21 mouse cellular contexts compared by ENCODE assay signal in genomic region chr14:118807653-118808052, GRCm38 (mm10). TPM values are rescaled to one million over a fixed set of nuclear protein-coding genes. Genes with fewer than 3 reads are reported as not detected.
DNase-seq lines count a peak whose midpoint lies in the region; ATAC-seq and TF ChIP-seq lines count a peak whose summit lies in the region.
"Had no signal": no experiment of that assay in that cellular context is flagged by ENCODE, and none has a peak within 500 bp of the region (broad histone marks: within the 10 kb centered on the region; RNA-seq: fewer than 3 reads in every experiment).

No protein-coding gene starts in this region.

- no peaks in the 10 kb centered on the region for H3K36me3 ChIP-seq in heart, embryonic 10.5 days
- no peaks in the 10 kb centered on the region for H3K36me3 ChIP-seq in lung, embryonic 14.5 days (ENCODE audit: insufficient read depth)
- no peaks in the 10 kb centered on the region for H3K36me3 ChIP-seq in kidney, embryonic 15.5 days
- no peaks in the 10 kb centered on the region for H3K36me3 ChIP-seq in liver, embryonic 15.5 days (replicated peaks)
- H3K36me3 ChIP-seq in midbrain, embryonic 10.5 days, result no peaks in the 10 kb centered on the region
- H3K36me3 ChIP-seq: hindbrain, embryonic 15.5 days; limb, embryonic 15.5 days; midbrain, embryonic 12.5 days had no signal

- WGBS in heart, embryonic 10.5 days, result 82% methylated on average over 5 of the region's 5 CpGs
- WGBS in lung, embryonic 14.5 days, result 68% methylated on average over 5 of the region's 5 CpGs
- 64% methylated on average over 5 of the region's 5 CpGs for WGBS in kidney, embryonic 15.5 days
- 81% methylated on average over 5 of the region's 5 CpGs for WGBS in liver, embryonic 15.5 days (ENCODE audit: insufficient replicate concordance)
- WGBS in midbrain, embryonic 10.5 days, result 89% methylated on average over 5 of the region's 5 CpGs

- H3K4me2 ChIP-seq in lung, embryonic 14.5 days, result no peak overlapping the region
- H3K4me2 ChIP-seq in kidney, embryonic 15.5 days, result no peak overlapping the region
- H3K4me2 ChIP-seq in liver, embryonic 15.5 days, result peak overlapping the region; percentile 36
- H3K4me2 ChIP-seq: hindbrain, embryonic 15.5 days; limb, embryonic 15.5 days; midbrain, embryonic 12.5 days had no signal

- DNase-seq in heart, adult 8-10 months (ENCODE audit: low spot score), result peak; percentile 21
- no peak for DNase-seq in heart, embryonic 10.5 days (ENCODE audit: low spot score)
- DNase-seq in lung, embryonic 14.5 days, result peak; percentile 12
- no peak for DNase-seq in lung, postnatal 14 days
- DNase-seq in yolk sac, embryonic 10.5 days (ENCODE audit: low spot score), result no peak
- DNase-seq in midbrain, embryonic 10.5 days (ENCODE audit: low spot score), result no peak
- DNase-seq: adrenal gland, postnatal 14 days; B cell, adult 2 months; cerebellum, adult 11-12 months; cerebellum, postnatal 36 days; gastrocnemius, postnatal 14 days; layer of hippocampus, adult 9-11 months; lung, postnatal 4 days; right cerebral cortex, postnatal 14 days had no signal

- 0 out of 2 replicates have a peak, but pooled peaks cover 9% of the 10 kb centered on the region for H3K4me1 ChIP-seq in heart, embryonic 10.5 days
- H3K4me1 ChIP-seq in lung, embryonic 14.5 days (ENCODE audit: insufficient read depth), result no peaks in the 10 kb centered on the region
- peaks cover 3% of the 10 kb centered on the region; the same call in 1 of the 2 replicates for H3K4me1 ChIP-seq in kidney, embryonic 15.5 days
- H3K4me1 ChIP-seq in liver, embryonic 15.5 days (replicated peaks), result peaks cover 58% of the 10 kb centered on the region
- peaks cover 5% of the 10 kb centered on the region for H3K4me1 ChIP-seq in midbrain, embryonic 10.5 days
- H3K4me1 ChIP-seq: limb, embryonic 15.5 days had no signal

- H3K27ac ChIP-seq in heart, embryonic 10.5 days, result no peak overlapping the region
- no peak overlapping the region for H3K27ac ChIP-seq in lung, embryonic 14.5 days (ENCODE audit: low read depth)
- no peak overlapping the region for H3K27ac ChIP-seq in kidney, embryonic 15.5 days
- H3K27ac ChIP-seq in liver, embryonic 15.5 days (replicated peaks), result peak overlapping the region; percentile 64
- H3K27ac ChIP-seq in midbrain, embryonic 10.5 days (replicated peaks), result no peak overlapping the region
- H3K27ac ChIP-seq: hindbrain, embryonic 15.5 days; limb, embryonic 15.5 days; midbrain, embryonic 12.5 days had no signal

- no peak for ATAC-seq in lung, embryonic 14.5 days (ENCODE audit: insufficient read depth)
- peak; percentile 75 for ATAC-seq in kidney, embryonic 15.5 days (replicated peaks; ENCODE audit: low FRiP score)
- no peak for ATAC-seq in liver, embryonic 15.5 days (ENCODE audit: insufficient read depth)
- ATAC-seq: forebrain, embryonic 16.5 days; intestine, embryonic 16.5 days had no signal

- TF ChIP-seq CTCF in lung, embryonic 14.5 days (IDR thresholded peaks at IDR 0.05; ENCODE audit: low read depth), result no peak

- H3K9me3 ChIP-seq in heart, embryonic 10.5 days, result no peaks in the 10 kb centered on the region
- no peaks in the 10 kb centered on the region for H3K9me3 ChIP-seq in lung, embryonic 14.5 days (ENCODE audit: low read depth, low read length)
- no peaks in the 10 kb centered on the region for H3K9me3 ChIP-seq in kidney, embryonic 15.5 days (replicated peaks)
- H3K9me3 ChIP-seq in liver, embryonic 15.5 days (replicated peaks), result no peaks in the 10 kb centered on the region
- H3K9me3 ChIP-seq in midbrain, embryonic 10.5 days (replicated peaks), result no peaks in the 10 kb centered on the region
- H3K9me3 ChIP-seq: hindbrain, embryonic 15.5 days; limb, embryonic 15.5 days; midbrain, embryonic 12.5 days had no signal

- no peak overlapping the region for H3K4me3 ChIP-seq in heart, embryonic 10.5 days
- H3K4me3 ChIP-seq in lung, embryonic 14.5 days (ENCODE audit: low read depth, low read length), result no peak overlapping the region
- no peak overlapping the region for H3K4me3 ChIP-seq in kidney, embryonic 15.5 days (replicated peaks)
- H3K4me3 ChIP-seq in liver, embryonic 15.5 days (replicated peaks), result no peak overlapping the region
- no peak overlapping the region for H3K4me3 ChIP-seq in midbrain, embryonic 10.5 days
- H3K4me3 ChIP-seq: hindbrain, embryonic 15.5 days; limb, embryonic 15.5 days; midbrain, embryonic 12.5 days had no signal

- no peaks in the 10 kb centered on the region for H3K27me3 ChIP-seq in heart, embryonic 10.5 days (ENCODE audit: insufficient read depth, poor library complexity, severe bottlenecking)
- no peaks in the 10 kb centered on the region for H3K27me3 ChIP-seq in lung, embryonic 14.5 days (ENCODE audit: insufficient read depth, low read length)
- no peaks in the 10 kb centered on the region for H3K27me3 ChIP-seq in kidney, embryonic 15.5 days
- H3K27me3 ChIP-seq in liver, embryonic 15.5 days, result no peaks in the 10 kb centered on the region
- no peaks in the 10 kb centered on the region for H3K27me3 ChIP-seq in midbrain, embryonic 10.5 days (ENCODE audit: low read depth, poor library complexity, severe bottlenecking)
- H3K27me3 ChIP-seq: hindbrain, embryonic 15.5 days; limb, embryonic 15.5 days; midbrain, embryonic 12.5 days had no signal

- no peak overlapping the region for H3K9ac ChIP-seq in lung, embryonic 14.5 days
- H3K9ac ChIP-seq in kidney, embryonic 15.5 days, result no peak overlapping the region
- H3K9ac ChIP-seq in liver, embryonic 15.5 days, result no peak overlapping the region
- H3K9ac ChIP-seq: hindbrain, embryonic 15.5 days; limb, embryonic 15.5 days; midbrain, embryonic 12.5 days had no signal

RNA-seq across cellular contexts. Expression of gene Cldn10, which starts 19.9 kb away (rescaled TPM):
- total RNA-seq in heart, adult 8-10 months (2022), result under 1 TPM in 2 of 4 experiments, not detected in 2; 0.16 to 0.23 TPM
- 0.15 and 0.70 TPM in 2 replicates for polyA plus RNA-seq in heart, embryonic 10.5 days (2016; fragmentation: Nextera tagmentation; extraction: Ambion mirVana)
- 46.3 and 51.2 TPM in 2 replicates for polyA plus RNA-seq in lung, embryonic 14.5 days (2014; fragmentation: Nextera tagmentation; extraction: Ambion mirVana)
- 22.8 and 25.3 TPM in 2 replicates for polyA plus RNA-seq in kidney, embryonic 15.5 days (2015; fragmentation: Nextera tagmentation; extraction: Ambion mirVana)
- polyA plus RNA-seq in liver, embryonic 15.5 days (2015; fragmentation: Nextera tagmentation; extraction: Ambion mirVana), result 0.30 and 0.99 TPM in 2 replicates
- 0.99 and 1.4 TPM in 2 replicates for polyA plus RNA-seq in midbrain, embryonic 10.5 days (2016; fragmentation: Nextera tagmentation; extraction: Ambion mirVana)
- total RNA-seq: gastrocnemius, postnatal 14 days had no signal

Comparison
In these comparisons a context has a peak if more than half of its experiments do, and no peak if none do; other contexts are left out.
1. DNase-seq: peak in heart, adult 8-10 months (single experiment) and lung, embryonic 14.5 days (single experiment); none in heart, embryonic 10.5 days (single experiment), lung, postnatal 14 days (single experiment), yolk sac, embryonic 10.5 days (single experiment) and midbrain, embryonic 10.5 days (single experiment).